Mouse (Mus musculus) lung, embryonic 15.5 days (tissue): ENCODE measurements around the gene Cmtm4. TPM values are rescaled to one million over a fixed set of nuclear protein-coding genes. Genes with fewer than 3 reads are reported as not detected.

Experiments
- polyA plus RNA-seq: library from polyadenylated mRNA; unstranded; fragments of >200 nt; fragmentation: Nextera tagmentation; extraction: Ambion mirVana; gene quantifications from 2 replicates; pipeline ENCODE4 v1.2.1, GENCODE M21; 2015

The Cmtm4 gene
- polyA plus RNA-seq, 1 experiment from 2014 or later: 2.6 TPM

Other genes starting within 250 kb of the Cmtm4 start
- 0.60 and 0.68 TPM in 2 replicates for gene Bean1, start 225.4 kb downstream of the Cmtm4 start, polyA plus RNA-seq
- gene Tk2, start 147.2 kb downstream of the Cmtm4 start, polyA plus RNA-seq: 15.9 and 17.5 TPM in 2 replicates
- gene Cklf, start 144.9 kb downstream of the Cmtm4 start, polyA plus RNA-seq: 36.7 and 39.2 TPM in 2 replicates
- not detected in 2 replicates for gene Cmtm2a, start 102.6 kb downstream of the Cmtm4 start, polyA plus RNA-seq
- gene Gm45711, start 85.7 kb downstream of the Cmtm4 start, polyA plus RNA-seq: not detected in 2 replicates
- gene Cmtm1, start 85.7 kb downstream of the Cmtm4 start, polyA plus RNA-seq: not detected in 2 replicates
- not detected in 2 replicates for gene Gm11020, start 74.2 kb downstream of the Cmtm4 start, polyA plus RNA-seq
- gene Cmtm2b, start 73.6 kb downstream of the Cmtm4 start, polyA plus RNA-seq: not detected in 2 replicates
- 147 and 151 TPM in 2 replicates for gene Cmtm3, start 56.4 kb downstream of the Cmtm4 start, polyA plus RNA-seq
- gene Dync1li2, start 47.2 kb upstream of the Cmtm4 start, polyA plus RNA-seq: 61.1 and 62.2 TPM in 2 replicates
- 0.19 and 0.40 TPM in 2 replicates for gene Terb1, start 114.1 kb upstream of the Cmtm4 start, polyA plus RNA-seq
- gene Nae1, start 138.8 kb upstream of the Cmtm4 start, polyA plus RNA-seq: 87.4 and 97.8 TPM in 2 replicates
- gene Car7, start 138.9 kb upstream of the Cmtm4 start, polyA plus RNA-seq: 0.65 and 0.97 TPM in 2 replicates
- gene Pdp2, start 195.6 kb upstream of the Cmtm4 start, polyA plus RNA-seq: 8.8 and 9.2 TPM in 2 replicates
- gene Cdh16, start 228.6 kb upstream of the Cmtm4 start, polyA plus RNA-seq: 53.5 TPM in 2 replicates
- gene Rrad, start 235.5 kb upstream of the Cmtm4 start, polyA plus RNA-seq: 20.1 and 24.8 TPM in 2 replicates
- 102 and 107 TPM in 2 replicates for gene Ciao2b, start 246.2 kb upstream of the Cmtm4 start, polyA plus RNA-seq